Mouse (Mus musculus) kidney, postnatal 25 days (tissue): ENCODE measurements around the gene Fbxo46.
"Not testable (repeated sequence)": the region's sequence is repeated elsewhere in the genome, so short reads cannot be mapped to it uniquely, and the experiment has no call there.

Experiments
- DNase-seq, 2 experiments: peaks; one replicate each; pipeline ENCODE4 v3.0.0; 2021; ENCODE audit warnings: mixed read lengths in 2 of 2

Gene Fbxo46

DNA sequence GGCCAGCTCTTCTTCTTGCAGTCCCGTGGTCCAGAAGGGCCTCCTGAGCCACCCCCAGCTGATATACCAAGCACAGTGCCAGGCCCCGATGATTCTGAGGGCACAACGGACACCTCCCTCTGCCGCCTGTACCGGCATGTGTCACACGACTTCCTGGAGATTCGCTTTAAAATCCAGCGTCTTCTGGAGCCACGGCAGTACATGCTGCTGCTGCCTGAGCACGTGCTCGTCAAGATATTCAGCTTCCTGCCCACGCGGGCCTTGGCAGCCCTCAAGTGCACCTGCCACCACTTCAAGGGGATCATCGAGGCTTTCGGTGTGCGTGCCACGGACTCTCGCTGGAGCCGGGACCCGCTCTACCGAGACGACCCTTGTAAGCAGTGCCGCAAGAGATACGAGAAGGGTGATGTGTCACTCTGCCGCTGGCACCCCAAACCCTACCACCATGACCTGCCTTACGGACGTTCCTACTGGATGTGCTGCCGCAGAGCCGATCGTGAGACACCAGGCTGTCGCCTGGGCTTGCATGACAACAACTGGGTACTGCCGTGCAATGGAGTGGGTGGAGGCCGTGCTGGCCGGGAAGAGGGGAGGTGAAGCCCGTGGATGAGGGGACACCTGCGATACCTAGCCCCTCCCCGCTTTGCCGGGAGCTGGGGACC is 17.1 kb downstream of the Fbxo46 start:
- DNase-seq = no peak

- DNase-seq = peak; percentile 68 to 76
Measured at GRCm38 (mm10) chr7:19137380-19137779, 17.7 kb downstream of the Fbxo46 start.

GRCm38 (mm10) chr7:19146793-19147192 is 27.1 kb downstream of the Fbxo46 start:
- DNase-seq = no peak

DNA sequence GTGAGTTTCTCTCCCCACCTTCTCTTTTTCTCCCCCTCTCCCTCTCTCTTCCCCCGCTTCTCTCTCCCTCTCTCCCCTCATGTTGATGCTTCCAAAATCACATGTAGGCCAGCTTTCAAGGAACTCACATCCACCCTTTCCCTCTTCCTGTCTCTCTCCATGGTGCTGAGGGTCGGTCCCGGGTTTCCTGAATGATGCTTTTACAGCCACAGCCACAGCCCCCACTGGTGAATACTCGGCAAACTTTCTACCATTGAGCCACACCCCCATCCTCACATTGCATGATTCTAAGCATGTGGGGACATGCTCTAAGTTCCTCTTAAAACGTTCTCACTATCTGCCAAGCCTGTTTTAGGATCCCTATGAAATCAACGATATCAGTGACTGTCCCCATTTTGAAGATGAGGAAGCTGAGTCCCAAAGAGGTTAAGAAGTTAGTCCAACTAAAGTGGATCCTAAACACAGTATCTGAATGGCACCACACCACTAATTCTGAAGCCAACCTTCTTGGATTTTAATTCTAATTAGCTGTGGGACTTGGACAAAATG is 27.9 kb downstream of the Fbxo46 start:
- DNase-seq = no peak

DNA sequence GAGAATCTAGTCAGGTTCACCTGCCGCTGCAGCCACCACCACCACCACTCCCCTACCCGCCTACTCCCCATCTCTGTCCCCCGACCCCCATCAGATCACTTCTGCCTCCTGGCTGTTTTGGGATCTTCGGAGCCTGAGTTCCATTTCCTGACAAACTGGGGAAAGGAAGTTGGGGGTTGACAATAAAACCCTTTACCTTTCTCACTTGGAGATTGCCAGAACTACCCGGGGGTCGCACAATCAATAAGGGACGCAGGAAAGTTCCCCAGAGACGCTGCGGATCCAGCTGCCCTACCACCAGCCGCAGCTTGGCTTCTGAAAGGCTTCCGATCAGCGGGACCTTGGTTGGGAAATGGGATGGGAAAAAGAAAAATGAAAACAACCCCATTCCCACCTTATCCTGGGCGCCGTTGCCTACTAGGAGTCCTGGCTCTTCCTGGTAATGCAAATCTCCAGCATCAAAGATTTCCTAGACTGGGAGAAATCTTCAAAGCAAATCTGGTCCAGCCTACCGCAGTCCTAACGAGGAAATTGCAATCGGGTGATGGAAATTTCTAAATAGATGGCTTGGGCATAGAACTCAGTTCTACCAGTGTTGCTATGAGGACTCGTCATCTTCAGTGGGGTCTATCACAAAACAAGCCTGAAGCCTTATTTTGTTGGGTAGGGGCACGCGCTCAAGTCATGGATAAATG is 28.7 kb downstream of the Fbxo46 start:
- DNase-seq = no peak

DNA sequence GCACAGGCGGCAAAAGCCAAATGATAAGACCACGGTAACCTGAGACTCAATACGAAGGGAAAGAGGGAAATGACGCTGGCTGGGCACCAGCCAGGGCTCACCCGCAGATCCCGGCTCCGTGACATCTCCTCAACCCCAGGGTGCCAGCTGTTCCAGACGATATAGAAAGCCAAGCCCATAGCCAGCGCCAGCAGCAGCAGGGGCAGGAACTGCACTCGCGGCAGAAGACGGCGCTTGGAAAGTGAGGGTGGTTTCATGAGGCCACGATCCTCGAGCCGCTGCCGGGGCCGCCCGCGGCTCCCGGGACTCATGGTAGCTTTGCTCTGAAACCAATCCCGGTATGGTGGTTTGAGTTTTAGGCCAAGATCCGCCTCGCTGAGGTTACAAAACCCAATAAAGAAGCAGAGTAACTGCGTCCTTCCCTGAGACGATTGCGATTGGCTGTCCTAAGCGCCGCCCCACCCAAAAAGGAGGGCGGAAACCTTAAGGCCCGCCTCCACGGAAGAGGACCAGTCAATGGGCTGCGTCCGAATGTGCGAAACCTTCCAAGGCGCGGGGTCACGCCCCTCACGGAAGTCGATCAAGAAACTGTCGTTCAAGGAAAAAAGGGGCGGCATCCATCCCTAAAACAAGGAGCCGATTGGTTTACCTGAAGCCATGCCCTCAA is 29.3 kb downstream of the Fbxo46 start, which contains the start of gene Qpctl:
Qpctl (minus strand) TSS at position 417 of the 667 bp plus-strand sequence.
- peak; percentile 99 to 100 for DNase-seq

DNA sequence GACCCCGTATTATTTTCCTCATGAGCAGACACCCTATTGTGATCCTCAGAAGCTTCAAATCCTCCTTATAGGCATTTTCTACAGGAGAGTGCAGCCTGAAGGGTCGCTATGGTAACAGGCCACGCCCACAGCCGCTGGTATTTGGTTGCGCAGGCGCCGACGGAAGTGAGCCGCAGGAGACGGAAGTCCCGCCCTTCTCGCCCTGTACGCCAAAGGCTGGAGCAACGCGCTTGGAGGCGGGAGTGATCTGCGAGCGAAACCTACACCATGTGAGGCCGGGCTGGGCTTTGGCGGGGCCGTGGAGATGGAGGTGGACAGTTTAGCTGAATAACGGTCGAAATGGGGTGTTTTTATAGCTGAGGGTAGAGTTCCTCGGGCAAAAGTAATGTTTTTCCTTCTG is 30.0 kb downstream of the Fbxo46 start, which contains the start of gene Snrpd2:
Snrpd2 (plus strand) TSS at position 97 of the 400 bp plus-strand sequence.
- DNase-seq = peak; percentile 98 to 100

- DNase-seq = not testable (repeated sequence)
Measured at GRCm38 (mm10) chr7:19151121-19151520, 31.5 kb downstream of the Fbxo46 start.

GRCm38 (mm10) chr7:19154796-19155195 is 35.1 kb downstream of the Fbxo46 start:
- no peak for DNase-seq

DNA sequence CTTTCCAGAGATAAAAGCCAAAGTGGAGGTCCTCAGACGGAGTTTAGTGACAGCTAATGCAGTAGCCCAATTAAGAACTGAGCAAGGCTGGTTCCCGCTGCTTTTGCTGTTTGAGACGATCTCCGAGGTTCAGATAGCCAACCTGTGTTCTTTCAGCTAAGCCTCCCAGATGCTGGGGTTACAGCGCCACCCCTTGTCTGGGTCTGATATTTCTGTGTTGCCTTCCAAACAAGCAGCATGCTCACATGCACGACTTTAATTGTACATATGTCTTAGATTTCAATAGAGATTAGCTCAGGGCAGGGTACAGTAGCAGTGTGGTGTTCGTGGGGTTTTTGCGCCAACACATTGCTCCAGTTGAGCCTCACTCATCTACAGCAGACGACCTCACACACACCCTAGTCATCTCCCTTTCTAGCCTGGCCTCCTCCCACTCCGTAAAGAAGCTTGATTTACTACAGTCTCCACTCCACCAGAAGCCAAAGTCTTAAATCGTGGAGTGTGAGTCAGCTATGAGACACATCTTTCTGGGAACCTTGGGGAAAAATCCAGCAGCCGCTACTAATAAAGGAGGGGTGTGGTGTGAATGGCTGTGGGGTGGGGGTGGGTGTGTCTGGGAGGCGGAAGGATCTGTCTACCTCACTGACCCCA is 36.3 kb downstream of the Fbxo46 start:
- no peak for DNase-seq

DNA sequence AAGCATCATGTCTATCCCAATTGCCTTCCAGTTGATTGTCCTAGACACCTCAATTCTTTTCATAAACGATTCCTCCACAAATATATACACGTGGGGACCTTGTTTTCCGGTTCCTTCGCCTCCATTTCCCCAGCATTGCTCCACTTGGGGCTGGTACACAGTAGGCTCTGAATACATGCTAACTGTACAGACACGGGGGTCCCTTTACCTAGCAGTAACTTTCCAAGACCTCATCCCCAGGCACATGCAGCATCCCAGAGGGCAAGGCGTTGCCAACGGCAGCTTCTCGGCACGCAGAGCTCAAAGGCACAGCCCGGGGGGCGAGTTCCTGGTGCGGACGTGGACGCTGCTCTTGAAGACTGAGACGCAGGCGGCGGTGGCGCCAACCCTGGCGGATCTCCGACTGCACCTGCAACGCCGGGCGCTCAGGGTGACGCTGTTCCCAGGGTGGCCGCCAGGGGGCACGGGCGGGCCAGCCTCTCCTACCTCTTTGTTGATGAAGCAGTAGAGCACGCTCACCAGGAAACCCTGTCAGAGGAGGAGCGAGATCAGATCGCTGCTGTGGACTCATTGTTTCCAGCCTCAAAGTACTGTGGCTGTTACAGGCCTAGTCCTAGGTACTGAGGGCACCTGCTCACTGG is 37.6 kb downstream of the Fbxo46 start:
- peak; percentile 92 for DNase-seq

DNA sequence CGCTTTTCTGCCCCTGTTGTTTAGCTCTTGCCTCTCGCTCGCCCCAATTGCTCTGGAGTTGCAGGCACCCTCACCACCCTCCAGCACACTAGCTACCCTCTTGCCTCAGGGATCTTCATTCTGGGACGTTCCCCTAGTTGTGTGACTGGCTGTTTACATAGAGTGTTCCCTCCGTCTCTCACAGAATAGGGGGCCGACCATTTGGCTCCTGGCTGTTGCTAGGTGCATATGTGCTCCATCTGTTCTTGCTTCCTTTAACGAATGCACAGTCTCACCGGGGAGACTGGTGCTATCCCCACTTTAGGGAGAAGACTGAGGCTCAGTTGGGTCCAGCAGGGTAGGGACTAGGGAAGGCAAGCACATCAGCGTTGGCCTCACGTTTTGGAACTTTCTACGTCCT is 38.9 kb downstream of the Fbxo46 start:
- no peak for DNase-seq

- no peak for DNase-seq
Measured at GRCm38 (mm10) chr7:19159411-19159810, 39.8 kb downstream of the Fbxo46 start.

- DNase-seq = peak in 1 of 2 experiments; percentile 43
Measured at GRCm38 (mm10) chr7:19160115-19160514, 40.5 kb downstream of the Fbxo46 start.

DNA sequence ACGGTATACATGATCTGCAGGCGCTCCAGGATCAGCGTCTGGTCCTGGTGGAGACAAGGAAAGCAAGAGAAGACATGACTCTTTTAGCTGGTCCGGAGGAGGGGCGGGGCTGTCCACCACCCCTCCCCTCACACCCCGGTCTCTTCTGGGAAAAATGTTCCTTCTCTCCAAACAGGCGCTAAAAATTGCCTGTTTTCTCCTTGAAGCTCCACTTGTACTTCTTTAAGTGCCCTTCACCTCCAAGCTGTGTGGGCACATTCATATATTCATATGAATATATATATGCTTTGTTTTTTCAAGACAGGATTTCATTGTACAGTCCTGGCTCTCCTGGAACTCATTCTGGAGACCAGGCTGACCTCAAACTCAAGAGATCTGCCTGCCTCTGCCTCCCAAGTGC is 43.3 kb downstream of the Fbxo46 start:
- DNase-seq = no peak

- no peak for DNase-seq
Measured at GRCm38 (mm10) chr7:19163752-19164151, 44.1 kb downstream of the Fbxo46 start.

DNA sequence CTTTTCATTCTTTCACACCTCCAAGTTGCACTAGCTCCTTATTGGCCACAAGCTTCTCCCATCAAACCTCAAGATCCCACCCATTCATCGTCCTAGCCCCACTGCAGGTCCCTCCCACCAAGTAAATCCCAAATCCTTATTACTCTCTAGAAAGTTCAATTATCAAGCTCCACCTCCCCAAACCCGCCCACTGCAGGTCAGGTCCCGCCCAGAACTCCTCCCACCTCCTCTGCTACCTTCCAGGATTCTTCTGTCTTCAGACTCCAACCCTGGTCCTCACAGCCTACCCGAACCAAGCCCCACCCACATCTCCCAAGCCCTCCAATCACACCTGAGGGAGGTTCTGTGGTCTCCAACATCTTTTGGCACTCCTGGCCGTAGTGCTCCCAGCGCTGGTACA is 44.5 kb downstream of the Fbxo46 start:
- peak; percentile 42 to 57 for DNase-seq

DNA sequence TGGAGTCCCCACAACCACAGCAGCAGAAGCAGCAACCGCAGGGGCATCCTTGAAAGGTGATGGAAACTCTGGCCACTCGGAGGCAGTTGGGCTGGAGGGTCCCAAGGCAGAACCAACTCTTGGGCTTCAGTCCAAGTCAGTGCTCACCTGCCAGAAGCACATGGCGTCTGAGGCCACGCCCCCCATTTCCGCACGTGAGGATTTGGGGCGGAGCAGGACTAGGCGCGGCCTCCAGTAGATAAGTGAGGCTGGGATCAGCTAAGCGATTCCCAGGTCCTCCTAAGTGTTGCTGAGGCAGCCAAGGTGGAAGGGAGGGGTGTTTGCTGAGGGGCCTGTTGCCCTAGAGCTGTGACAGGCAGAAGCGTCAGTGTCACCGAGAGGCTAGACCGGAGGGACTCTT is 45.3 kb downstream of the Fbxo46 start:
- no peak for DNase-seq

GRCm38 (mm10) chr7:19165656-19166423 is 46.2 kb downstream of the Fbxo46 start, which contains the start of gene Gipr:
Gene Gipr, minus strand, starts transcription at chr7:19166127.
- DNase-seq = no peak

GRCm38 (mm10) chr7:19166990-19167389 is 47.3 kb downstream of the Fbxo46 start:
- DNase-seq = no peak

DNA sequence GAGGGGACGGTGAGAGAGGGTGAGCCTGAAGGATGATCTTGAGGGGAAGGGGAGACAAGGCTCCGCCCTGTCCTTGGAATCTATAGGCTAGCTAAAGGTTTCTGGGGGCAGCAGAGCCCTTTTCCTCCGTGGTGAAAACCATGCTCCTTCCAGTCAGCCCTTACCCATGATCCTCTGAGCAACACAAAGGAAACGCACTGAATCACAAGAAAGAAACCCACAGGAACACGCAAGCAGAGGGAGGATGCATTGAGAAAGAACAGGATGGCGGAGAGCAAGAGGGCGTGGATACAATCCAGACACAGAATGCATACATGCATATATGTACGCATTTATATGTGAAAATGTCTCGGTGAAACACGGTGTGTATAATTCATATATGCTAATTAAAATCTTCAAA is 49.8 kb downstream of the Fbxo46 start:
- no peak for DNase-seq

GRCm38 (mm10) chr7:19170142-19170541 is 50.5 kb downstream of the Fbxo46 start:
- no peak for DNase-seq
